Mouse (Mus musculus): ENCODE measurements around the gene Cd300lg. TPM values are rescaled to one million over a fixed set of nuclear protein-coding genes. Genes with fewer than 3 reads are reported as not detected.
A peak's percentile ranks its signal among the peaks of the same experiment; 100 is the strongest.

The Cd300lg gene
- total and polyA plus RNA-seq, 3 experiments = not detected

- H3K4me2 ChIP-seq (ENCODE audit: insufficient read depth, low read depth, poor library complexity, severe bottlenecking) = no peak overlapping the region
- H3K9ac ChIP-seq (ENCODE audit: insufficient read depth, low read depth) = no peak overlapping the region
- no peak overlapping the region for H3K4me3 ChIP-seq (replicated peaks in 1 of 3; ENCODE audit: low read depth in 2 of 3, low read length in 2 of 3, poor library complexity in 1 of 3)
- H3K4me1 ChIP-seq (ENCODE audit: control insufficient read depth in 1 of 2, insufficient read depth in 2 of 2) = peaks cover 0 to 2% of the 10 kb centered on the region in 2 experiments; a peak in 1 of 4 replicates
- H3K79me2 ChIP-seq (replicated peaks; ENCODE audit: control insufficient read depth, extremely low read depth, insufficient read depth, poor library complexity, severe bottlenecking) = no peaks in the 10 kb centered on the region
- peaks cover 72% of the 10 kb centered on the region for H3K27me3 ChIP-seq (replicated peaks)
- in situ Hi-C loops (cut with MboI; ENCODE audit: low pct_ligation_motif_present, low pct_unique_long_range_greater_than_20kb, low sequenced_read_pairs) = no loop called here
- TF ChIP-seq NELFE (IDR thresholded peaks at IDR 0.05; ENCODE audit: low read depth, low read length) (peak; percentile 61; the same call in 1 of the 2 replicates), SIN3A (IDR thresholded peaks at IDR 0.05; ENCODE audit: low read length) (peak; percentile 72; the same call in 1 of the 2 replicates), RCOR1 (conservative IDR thresholded peaks at IDR 0.05; ENCODE audit: low read depth, low read length) (no peak), MEF2A (IDR thresholded peaks at IDR 0.05; ENCODE audit: borderline replicate concordance, low read depth, low read length) (peak; percentile 50), JUND (conservative IDR thresholded peaks at IDR 0.05; ENCODE audit: low read depth, low read length) (peak; percentile 41; the same call in 1 of the 2 replicates), CTCF (conservative IDR thresholded peaks at IDR 0.05 in 1 of 2, IDR thresholded peaks at IDR 0.05 in 1 of 2; ENCODE audit: low read depth in 2 of 2, low read length in 2 of 2) (peak; percentile 93 to 95), JUN (IDR thresholded peaks at IDR 0.05; ENCODE audit: insufficient read depth, low read depth, low read length) (no peak), PAX5 (IDR thresholded peaks at IDR 0.05; ENCODE audit: low read length) (no peak), IRF4 (IDR thresholded peaks at IDR 0.05; ENCODE audit: low read depth, low read length) (0 out of 2 replicates have a peak, but pooled peaks have one; percentile 11), ZKSCAN1 (IDR thresholded peaks at IDR 0.05; ENCODE audit: borderline replicate concordance, low read depth, low read length) (no peak), SMC3 (IDR thresholded peaks at IDR 0.05; ENCODE audit: low read depth, low read length) (peak; percentile 94), HCFC1 (IDR thresholded peaks at IDR 0.05; ENCODE audit: low read depth, low read length) (0 out of 2 replicates have a peak, but pooled peaks have one; percentile 16), ETS1 (conservative IDR thresholded peaks at IDR 0.05; ENCODE audit: low read depth, low read length) (0 out of 2 replicates have a peak, but pooled peaks have one; percentile 17), POLR2AphosphoS2 (IDR thresholded peaks at IDR 0.05; ENCODE audit: low read depth, low read length) (no peak), RAD21 (IDR thresholded peaks at IDR 0.05; ENCODE audit: low read depth, low read length) (peak; percentile 59), ELF1 (IDR thresholded peaks at IDR 0.05; ENCODE audit: low read depth, low read length) (0 out of 2 replicates have a peak, but pooled peaks have one; percentile 16)
- dilution Hi-C loops (cut with MboI; ENCODE audit: extremely low pct_ligation_motif_present, extremely low pct_unique_long_range_greater_than_20kb, low sequenced_read_pairs) = no loop called here
- DNase-seq (ENCODE audit: extremely low read depth) = peak; percentile 70
- peaks cover 2% of the 10 kb centered on the region for H3K9me3 ChIP-seq (replicated peaks; ENCODE audit: low read length)
- H3K27ac ChIP-seq (ENCODE audit: insufficient read depth, low read depth) = no peak overlapping the region
- H3K36me3 ChIP-seq (replicated peaks in 1 of 2; ENCODE audit: control insufficient read depth in 1 of 2, insufficient read depth in 1 of 2, low read length in 1 of 2) = no peaks in the 10 kb centered on the region
Observed at GRCm38 (mm10) chr11:102040138-102040524, 1.2 kb upstream of the Cd300lg start.

- peak; percentile 18 for DNase-seq (ENCODE audit: extremely low read depth)
- in situ Hi-C loops (cut with MboI; ENCODE audit: low pct_ligation_motif_present, low pct_unique_long_range_greater_than_20kb, low sequenced_read_pairs) = no loop called here
Observed at GRCm38 (mm10) chr11:102040646-102041045, 663 bp upstream of the Cd300lg start.

More at GRCm38 (mm10) chr11:102040646-102041045, 663 bp upstream of the Cd300lg start:
- Histone ChIP-seq H3K4me2 (ENCODE audit: insufficient read depth, low read depth, poor library complexity, severe bottlenecking) (no peak overlapping the region), H3K9ac (ENCODE audit: insufficient read depth, low read depth) (no peak overlapping the region), H3K27ac (ENCODE audit: insufficient read depth, low read depth) (no peak overlapping the region), H3K36me3 (replicated peaks in 1 of 2; ENCODE audit: control insufficient read depth in 1 of 2, insufficient read depth in 1 of 2, low read length in 1 of 2) (no peaks in the 10 kb centered on the region), H3K79me2 (replicated peaks; ENCODE audit: control insufficient read depth, extremely low read depth, insufficient read depth, poor library complexity, severe bottlenecking) (no peaks in the 10 kb centered on the region), H3K4me1 (ENCODE audit: control insufficient read depth in 1 of 2, insufficient read depth in 2 of 2) (peaks cover 0 to 2% of the 10 kb centered on the region in 2 experiments; a peak in 1 of 4 replicates), H3K27me3 (replicated peaks) (peaks cover 73% of the 10 kb centered on the region), H3K4me3 (replicated peaks in 1 of 3; ENCODE audit: low read depth in 2 of 3, low read length in 2 of 3, poor library complexity in 1 of 3) (no peak overlapping the region), H3K9me3 (replicated peaks; ENCODE audit: low read length) (peaks cover 2% of the 10 kb centered on the region)
- TF ChIP-seq KAT2A (IDR thresholded peaks at IDR 0.05; ENCODE audit: insufficient replicate concordance, low read length) = no peak
- TF ChIP-seq CTCF (conservative IDR thresholded peaks at IDR 0.05 in 1 of 2, IDR thresholded peaks at IDR 0.05 in 1 of 2; ENCODE audit: low read depth in 2 of 2, low read length in 2 of 2) = peak in 1 of 2 experiments; percentile 39; a peak in 2 of 4 replicates
- no peak for TF ChIP-seq MEF2A (IDR thresholded peaks at IDR 0.05; ENCODE audit: borderline replicate concordance, low read depth, low read length)
- dilution Hi-C loops (cut with MboI; ENCODE audit: extremely low pct_ligation_motif_present, extremely low pct_unique_long_range_greater_than_20kb, low sequenced_read_pairs) = no loop called here
